Mouse (Mus musculus) liver, embryonic 12.5 days (tissue): ENCODE results near the gene Plekhg5. TPM values are rescaled to one million over a fixed set of nuclear protein-coding genes. Genes with fewer than 3 reads are reported as not detected.

Experiments
- ATAC-seq: fragments of 200-750 bp; cut with Nextera tagmentation; 2 replicates; pipeline ENCODE4 v1.8.0; 2017; ENCODE audit warnings: moderate number of reproducible peaks, mild to moderate bottlenecking, moderate library complexity
- H3K27ac ChIP-seq: fragments of 300-500 bp; sonication (generic); 2 replicates; pipeline ENCODE4 v1.5.1; 2016; ENCODE audit warnings: mild to moderate bottlenecking
- H3K27me3 ChIP-seq: fragments of 300-500 bp; sonication (generic); replicated peaks from 2 replicates; pipeline ENCODE4 v1.6.1; 2016; ENCODE audit warnings: mild to moderate bottlenecking, moderate library complexity
- H3K36me3 ChIP-seq: fragments of 300-500 bp; sonication (generic); 2 replicates; pipeline ENCODE4 v1.6.1; 2016; ENCODE audit warnings: mild to moderate bottlenecking, moderate library complexity
- H3K4me1 ChIP-seq: fragments of 300-500 bp; sonication (generic); 2 replicates; pipeline ENCODE4 v1.6.1; 2016
- H3K4me2 ChIP-seq: fragments of 300-500 bp; sonication (generic); 2 replicates; pipeline ENCODE4 v1.6.1; 2016; ENCODE audit warnings: mild to moderate bottlenecking, moderate library complexity
- H3K4me3 ChIP-seq: fragments of 300-500 bp; sonication (generic); 2 replicates; pipeline ENCODE4 v1.5.1; 2016; ENCODE audit warnings: mild to moderate bottlenecking, moderate library complexity
- H3K9ac ChIP-seq: fragments of 300-500 bp; sonication (generic); 2 replicates; pipeline ENCODE4 v1.6.1; 2016; ENCODE audit warnings: mild to moderate bottlenecking, moderate library complexity
- H3K9me3 ChIP-seq: fragments of 300-500 bp; sonication (generic); replicated peaks from 2 replicates; pipeline ENCODE4 v1.6.1; 2016; ENCODE audit warnings: mild to moderate bottlenecking, moderate library complexity
- WGBS: fragments of 180-500 bp; shearing (Covaris S2); methylation state at CpG from one replicate; pipeline ENCODE4 v1.1.7; 2016; ENCODE audit not compliant: insufficient replicate concordance; 5-methylcytosine and 5-hydroxymethylcytosine counted together
- polyA plus RNA-seq: library from polyadenylated mRNA; unstranded; fragments of >200 nt; fragmentation: Nextera tagmentation; extraction: Ambion mirVana; gene quantifications from 2 replicates; pipeline ENCODE4 v1.2.1, GENCODE M21; 2016

Plekhg5 gene
- polyA plus RNA-seq, 1 experiment from 2014 or later: 7.7 TPM

DNA sequence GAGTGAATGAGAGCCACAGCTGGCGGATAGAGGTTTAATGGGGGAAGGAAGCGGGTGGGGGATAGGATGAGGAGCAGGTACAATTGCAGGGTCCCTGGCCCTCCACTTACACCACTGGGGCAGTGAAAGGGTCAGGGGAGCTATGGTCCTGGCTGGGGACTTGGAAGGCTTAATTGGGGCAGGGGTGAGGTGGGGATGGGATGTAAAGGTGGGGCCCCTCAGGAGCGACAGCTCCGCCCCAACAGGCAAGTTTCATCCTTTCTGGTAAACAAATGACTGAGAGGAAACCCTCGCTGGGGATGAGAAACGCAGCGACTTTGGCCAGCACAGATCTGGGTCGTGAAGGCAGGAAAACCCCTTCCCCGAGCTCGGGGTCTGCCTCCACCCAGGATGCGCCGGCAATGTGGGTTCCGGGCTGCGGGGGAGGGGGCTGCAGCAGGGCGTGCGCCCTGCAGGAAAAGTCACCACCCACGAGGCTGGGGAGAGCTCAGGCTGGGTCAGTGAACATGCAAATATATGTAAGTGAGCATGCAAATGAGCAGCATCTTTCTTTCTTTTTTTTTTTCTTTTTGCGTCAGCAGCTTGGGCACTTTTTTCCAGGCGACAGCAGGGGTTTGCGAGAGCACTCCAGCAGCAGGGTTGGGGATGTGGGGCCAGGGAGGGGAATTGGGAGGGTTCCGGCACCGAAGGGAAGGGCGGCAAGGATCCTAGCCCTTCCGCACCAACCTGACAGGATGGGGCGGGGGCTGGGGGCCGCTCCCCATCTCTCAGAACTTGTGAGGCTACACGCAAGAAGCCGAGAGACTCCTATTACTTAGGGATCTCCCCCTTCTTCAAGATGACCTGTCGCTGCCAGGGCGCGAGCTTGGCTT, 48.2 kb downstream of the Plekhg5 start:
- Histone ChIP-seq H3K4me2 (peak overlapping the region; percentile 51), H3K9me3 (no peaks in the 10 kb centered on the region), H3K9ac (no peak overlapping the region), H3K4me3 (peak overlapping the region; percentile 30), H3K27ac (no peak overlapping the region), H3K27me3 (peaks cover 100% of the 10 kb centered on the region), H3K36me3 (no peaks in the 10 kb centered on the region), H3K4me1 (peaks cover 33% of the 10 kb centered on the region)
- 3% methylated on average over 29 of the region's 31 CpGs for WGBS
- ATAC-seq: no peak

DNA sequence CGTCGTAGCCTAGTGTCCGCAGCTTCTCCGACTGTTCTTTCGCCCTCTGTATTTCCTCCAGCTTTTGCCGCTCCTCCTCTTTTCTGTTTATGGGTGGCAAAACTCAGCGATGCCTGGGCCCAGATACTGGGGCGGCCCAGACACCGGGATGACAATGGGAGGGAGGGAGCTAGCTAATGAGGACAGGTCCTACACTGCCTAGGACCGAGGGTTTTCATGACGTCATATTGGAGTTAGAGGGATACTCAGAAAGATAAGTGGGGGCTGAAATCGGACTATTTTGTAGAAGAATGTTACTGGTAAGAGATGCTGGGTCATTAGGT, 48.8 kb downstream of the Plekhg5 start:
- Histone ChIP-seq H3K27me3 (peaks cover 100% of the 10 kb centered on the region), H3K4me1 (peaks cover 33% of the 10 kb centered on the region), H3K27ac (no peak overlapping the region), H3K9ac (no peak overlapping the region), H3K4me2 (peak overlapping the region; percentile 51), H3K36me3 (no peaks in the 10 kb centered on the region), H3K4me3 (peak overlapping the region; percentile 30), H3K9me3 (no peaks in the 10 kb centered on the region)
- no peak for ATAC-seq
- 3% methylated on average over 12 of the region's 12 CpGs for WGBS

DNA sequence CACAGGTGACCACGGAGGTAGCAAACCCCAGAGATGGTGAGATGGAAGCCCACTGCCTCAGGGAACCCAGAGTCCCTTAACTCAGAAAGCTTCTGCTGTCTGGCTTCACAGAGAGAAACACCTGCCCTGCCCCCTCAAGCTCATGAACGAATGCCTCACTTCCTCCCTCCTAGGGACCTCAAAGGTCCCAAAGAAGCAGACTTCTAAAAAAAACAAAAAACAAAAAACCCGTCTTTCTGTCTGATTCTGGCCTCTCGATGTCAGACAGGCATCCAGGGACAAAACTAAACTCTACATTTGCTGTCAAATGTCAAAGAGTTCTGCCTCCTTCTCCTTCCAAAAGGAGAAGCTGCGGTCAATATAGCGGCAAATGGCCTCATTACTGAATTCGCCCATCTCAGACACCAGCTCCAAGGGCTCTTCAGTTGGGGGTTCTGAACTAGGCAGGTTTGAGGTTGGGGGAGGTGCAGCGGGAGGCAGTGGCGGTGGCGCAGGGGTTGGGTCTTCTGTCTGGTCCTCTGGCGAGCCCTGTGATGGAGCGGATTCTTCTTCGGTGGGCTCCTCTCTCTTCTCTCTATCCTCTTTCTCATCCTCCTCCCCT, 52.2 kb downstream of the Plekhg5 start:
- H3K9ac ChIP-seq: no peak overlapping the region
- 11% methylated on average over 13 of the region's 13 CpGs for WGBS
- ATAC-seq: no peak
- H3K4me1 ChIP-seq: peaks cover 28% of the 10 kb centered on the region
- H3K27ac ChIP-seq: no peak overlapping the region
- peak overlapping the region; percentile 36; the same call in 1 of the 2 replicates for H3K4me2 ChIP-seq
- H3K4me3 ChIP-seq: no peak overlapping the region
- H3K9me3 ChIP-seq: no peaks in the 10 kb centered on the region
- H3K36me3 ChIP-seq: no peaks in the 10 kb centered on the region
- H3K27me3 ChIP-seq: peaks cover 100% of the 10 kb centered on the region

- ATAC-seq: no peak
- no peak overlapping the region for H3K9ac ChIP-seq
- no peaks in the 10 kb centered on the region for H3K9me3 ChIP-seq
- no peaks in the 10 kb centered on the region for H3K36me3 ChIP-seq
- peak overlapping the region; percentile 36 for H3K4me2 ChIP-seq
- peak overlapping the region; percentile 10; the same call in 1 of the 2 replicates for H3K4me3 ChIP-seq
- WGBS: 8% methylated on average over 56 of the region's 56 CpGs
- H3K27ac ChIP-seq: no peak overlapping the region
- H3K4me1 ChIP-seq: peaks cover 22% of the 10 kb centered on the region
- peaks cover 100% of the 10 kb centered on the region for H3K27me3 ChIP-seq
Observed at GRCm38 (mm10) chr4:152125161-152126025, 53.1 kb downstream of the Plekhg5 start.

- Histone ChIP-seq H3K9ac (no peak overlapping the region), H3K36me3 (no peaks in the 10 kb centered on the region), H3K4me3 (peak overlapping the region; percentile 10; the same call in 1 of the 2 replicates), H3K4me2 (peak overlapping the region; percentile 36), H3K27ac (no peak overlapping the region), H3K4me1 (peaks cover 22% of the 10 kb centered on the region), H3K9me3 (no peaks in the 10 kb centered on the region), H3K27me3 (peaks cover 100% of the 10 kb centered on the region)
- ATAC-seq: no peak
- 11% methylated on average over 65 of the region's 65 CpGs for WGBS
Observed at GRCm38 (mm10) chr4:152126026-152126920, 54.0 kb downstream of the Plekhg5 start.

DNA sequence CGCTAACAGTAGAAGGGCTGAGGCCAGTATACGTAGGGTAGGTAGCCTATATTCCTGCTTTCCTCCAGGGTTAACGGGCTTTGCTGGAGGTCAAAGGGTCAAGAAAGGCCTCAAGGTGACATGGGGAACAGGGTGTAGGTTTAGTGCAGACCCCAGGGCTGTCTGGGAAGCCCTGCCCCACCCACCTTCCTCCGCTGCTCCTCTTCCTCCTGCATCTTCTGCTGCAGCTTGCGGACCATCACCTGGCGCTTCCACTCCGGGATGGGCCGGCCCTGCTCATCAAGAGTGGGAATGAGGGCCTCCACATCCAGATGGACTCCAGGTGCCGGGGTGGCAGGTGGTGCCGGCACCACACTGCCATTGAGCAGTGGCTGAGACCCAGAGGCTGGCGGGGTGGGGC, 55.6 kb downstream of the Plekhg5 start:
- Histone ChIP-seq H3K27me3 (peaks cover 100% of the 10 kb centered on the region), H3K4me2 (no peak overlapping the region), H3K9me3 (no peaks in the 10 kb centered on the region), H3K27ac (no peak overlapping the region), H3K9ac (no peak overlapping the region), H3K36me3 (no peaks in the 10 kb centered on the region), H3K4me1 (peaks cover 32% of the 10 kb centered on the region), H3K4me3 (no peak overlapping the region)
- 83% methylated on average over 11 of the region's 11 CpGs for WGBS
- no peak for ATAC-seq

- H3K4me1 ChIP-seq: peaks cover 32% of the 10 kb centered on the region
- no peak overlapping the region for H3K27ac ChIP-seq
- ATAC-seq: 0 out of 2 replicates have a peak, but pooled peaks have one; percentile 3
- H3K4me3 ChIP-seq: no peak overlapping the region
- WGBS: 48% methylated on average over 5 of the region's 5 CpGs
- H3K9me3 ChIP-seq: no peaks in the 10 kb centered on the region
- peak overlapping the region; percentile 19 for H3K4me2 ChIP-seq
- peaks cover 100% of the 10 kb centered on the region for H3K27me3 ChIP-seq
- no peaks in the 10 kb centered on the region for H3K36me3 ChIP-seq
- no peak overlapping the region for H3K9ac ChIP-seq
Observed at GRCm38 (mm10) chr4:152128784-152129183, 56.5 kb downstream of the Plekhg5 start.

- WGBS: 32% methylated on average over 13 of the region's 13 CpGs
- ATAC-seq: no peak
- H3K27me3 ChIP-seq: peaks cover 100% of the 10 kb centered on the region
Observed at GRCm38 (mm10) chr4:152129395-152129930, 57.2 kb downstream of the Plekhg5 start.

GRCm38 (mm10) chr4:152130771-152131653, 58.7 kb downstream of the Plekhg5 start:
- Histone ChIP-seq H3K4me2 (peak overlapping the region; percentile 72), H3K4me3 (peak overlapping the region; percentile 49), H3K4me1 (peaks cover 27% of the 10 kb centered on the region), H3K27ac (no peak overlapping the region), H3K36me3 (no peaks in the 10 kb centered on the region), H3K27me3 (peaks cover 97% of the 10 kb centered on the region), H3K9ac (peak overlapping the region; percentile 40), H3K9me3 (no peaks in the 10 kb centered on the region)
- peak; percentile 53 for ATAC-seq
- WGBS: under 1% methylated on average over 85 of the region's 85 CpGs

More at GRCm38 (mm10) chr4:152129395-152129930, 57.2 kb downstream of the Plekhg5 start:
- H3K4me1 ChIP-seq: peaks cover 32% of the 10 kb centered on the region
- no peaks in the 10 kb centered on the region for H3K36me3 ChIP-seq
- no peak overlapping the region for H3K9ac ChIP-seq
- H3K4me3 ChIP-seq: no peak overlapping the region
- H3K27ac ChIP-seq: no peak overlapping the region
- no peaks in the 10 kb centered on the region for H3K9me3 ChIP-seq
- H3K4me2 ChIP-seq: peak overlapping the region; percentile 19
